Mouse (Mus musculus) urinary bladder, postnatal 0 days (tissue): ENCODE measurements around the gene Ebp. TPM values are rescaled to one million over a fixed set of nuclear protein-coding genes. Genes with fewer than 3 reads are reported as not detected.

Experiments used
- polyA plus RNA-seq: library from polyadenylated mRNA; unstranded; fragments of >200 nt; fragmentation: Nextera tagmentation; extraction: Ambion mirVana; gene quantifications from 2 replicates; pipeline ENCODE4 v1.2.1, GENCODE M21; 2015

Gene Ebp
- 37.5 and 39.9 TPM in 2 replicates for polyA plus RNA-seq

GRCm38 (mm10) chrX:8193419-8193723, at the start of gene Ebp:
TSS of gene Ebp (minus strand) at chrX:8193512.

GRCm38 (mm10) chrX:8206015-8206693, 12.8 kb upstream of the Ebp start, which contains the start of gene Porcn:
TSS of gene Porcn (minus strand) at chrX:8206525.

GRCm38 (mm10) chrX:8175504-8176385, 17.6 kb downstream of the Ebp start, which contains the start of gene Tbc1d25:
TSS of gene Tbc1d25 (minus strand) at chrX:8176181.

GRCm38 (mm10) chrX:8145153-8145991, 47.9 kb downstream of the Ebp start, which contains the start of gene Rbm3:
TSS of gene Rbm3 (minus strand) at chrX:8145880.

Other genes starting within 250 kb of the Ebp start
- 9.2 and 9.7 TPM in 2 replicates for gene Hdac6, start 245.6 kb downstream of the Ebp start, polyA plus RNA-seq
- gene Gata1, start 215.4 kb downstream of the Ebp start, polyA plus RNA-seq = 0.19 and 0.42 TPM in 2 replicates
- gene Glod5, start 175.0 kb downstream of the Ebp start, polyA plus RNA-seq = not detected in 2 replicates
- 13.4 and 15.2 TPM in 2 replicates for gene Suv39h1, start 118.8 kb downstream of the Ebp start, polyA plus RNA-seq
- 0.46 and 0.93 TPM in 2 replicates for gene Was, start 103.0 kb downstream of the Ebp start, polyA plus RNA-seq
- gene Wdr13, start 60.6 kb downstream of the Ebp start, polyA plus RNA-seq = 20.9 and 21.7 TPM in 2 replicates
- 526 and 612 TPM in 2 replicates for gene Rbm3, start 47.6 kb downstream of the Ebp start, polyA plus RNA-seq
- 7.1 and 7.2 TPM in 2 replicates for gene Tbc1d25, start 17.3 kb downstream of the Ebp start, polyA plus RNA-seq
- gene Porcn, start 13.0 kb upstream of the Ebp start, polyA plus RNA-seq = 17.8 and 20.1 TPM in 2 replicates
- 20.0 and 21.2 TPM in 2 replicates for gene Ftsj1, start 58.9 kb upstream of the Ebp start, polyA plus RNA-seq
- gene Slc38a5, start 77.6 kb upstream of the Ebp start, polyA plus RNA-seq = 3.0 and 3.7 TPM in 2 replicates
- not detected in 2 replicates for gene Ssxb10, start 133.9 kb upstream of the Ebp start, polyA plus RNA-seq
- gene Ssxb9, start 173.5 kb upstream of the Ebp start, polyA plus RNA-seq = not detected in 2 replicates
- gene Ssxb1, start 219.8 kb upstream of the Ebp start, polyA plus RNA-seq = not detected in 2 replicates